Mouse (Mus musculus) heart, embryonic 11.5 days (tissue): ENCODE measurements around the gene Hist1h3f. TPM values are rescaled to one million over a fixed set of nuclear protein-coding genes. Genes with fewer than 3 reads are reported as not detected.

Experiments
- ATAC-seq: fragments of 200-750 bp; cut with Nextera tagmentation; replicated peaks from 2 replicates; pipeline ENCODE4 v1.8.0; 2017; ENCODE audit warnings: moderate library complexity; ENCODE audit not compliant: insufficient number of reproducible peaks, low FRiP score, low TSS enrichment
- H3K27ac ChIP-seq: fragments of 300-500 bp; sonication (generic); 2 replicates; pipeline ENCODE4 v1.5.1; 2014; ENCODE audit warnings: mild to moderate bottlenecking, low read depth, low read length
- H3K27me3 ChIP-seq: fragments of 300-500 bp; sonication (generic); 2 replicates; pipeline ENCODE4 v1.6.1; 2014; ENCODE audit warnings: mild to moderate bottlenecking, low read length, mixed read lengths; ENCODE audit not compliant: control insufficient read depth, insufficient read depth
- H3K36me3 ChIP-seq: fragments of 300-500 bp; sonication (generic); 2 replicates; pipeline ENCODE4 v1.6.1; 2014; ENCODE audit warnings: mild to moderate bottlenecking, low read length, moderate library complexity, mixed read lengths; ENCODE audit not compliant: control insufficient read depth, insufficient read depth
- H3K4me1 ChIP-seq: fragments of 300-500 bp; sonication (generic); 2 replicates; pipeline ENCODE4 v1.6.1; 2014; ENCODE audit warnings: low read length; ENCODE audit not compliant: control insufficient read depth, insufficient read depth
- H3K4me2 ChIP-seq: fragments of 300-500 bp; sonication (generic); 2 replicates; pipeline ENCODE4 v1.6.1; 2014; ENCODE audit warnings: mild to moderate bottlenecking, moderate library complexity
- H3K4me3 ChIP-seq: fragments of 300-500 bp; sonication (generic); 2 replicates; pipeline ENCODE4 v1.5.1; 2014; ENCODE audit warnings: low read depth, low read length
- H3K9ac ChIP-seq: fragments of 300-500 bp; sonication (generic); 2 replicates; pipeline ENCODE4 v1.6.1; 2014; ENCODE audit warnings: mild to moderate bottlenecking, low read depth, low read length, moderate library complexity
- H3K9me3 ChIP-seq: fragments of 300-500 bp; sonication (generic); replicated peaks from 2 replicates; pipeline ENCODE4 v1.6.1; 2016; ENCODE audit warnings: low read length; ENCODE audit not compliant: control insufficient read depth
- WGBS: fragments of 180-500 bp; shearing (Covaris S2); extraction: QIAGEN DNeasy Blood & Tissue Kit; methylation state at CpG from one replicate; pipeline ENCODE4 v1.1.7; 2014; ENCODE audit not compliant: insufficient replicate concordance; 5-methylcytosine and 5-hydroxymethylcytosine counted together
- polyA plus RNA-seq: library from polyadenylated mRNA; unstranded; fragments of >200 nt; fragmentation: Nextera tagmentation; extraction: Ambion mirVana; gene quantifications from 2 replicates; pipeline ENCODE4 v1.2.1, GENCODE M21; 2014

Gene Hist1h3f
- polyA plus RNA-seq, 1 experiment from 2014 or later: 0.19 TPM

DNA sequence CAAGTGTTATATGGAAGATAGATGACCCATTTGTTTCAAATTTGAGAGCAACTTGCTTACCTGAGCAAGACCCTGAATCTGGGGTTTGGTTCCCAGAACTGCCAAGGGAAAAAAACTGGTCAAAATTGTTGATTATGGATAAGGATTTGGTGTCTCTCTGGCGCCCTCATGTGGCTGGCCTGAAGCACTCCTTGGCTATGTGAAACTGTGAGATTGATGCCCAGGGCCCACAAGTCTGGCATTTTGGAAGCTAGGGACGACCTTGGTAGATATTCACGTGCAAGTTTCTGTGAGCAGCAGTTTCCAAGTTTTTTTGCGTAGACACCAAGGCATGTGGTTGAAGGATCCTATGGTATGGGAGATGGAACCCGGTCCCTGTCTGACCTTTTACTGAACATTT is 19.2 kb upstream of the Hist1h3f start:
- H3K4me3 ChIP-seq: no peak overlapping the region

DNA sequence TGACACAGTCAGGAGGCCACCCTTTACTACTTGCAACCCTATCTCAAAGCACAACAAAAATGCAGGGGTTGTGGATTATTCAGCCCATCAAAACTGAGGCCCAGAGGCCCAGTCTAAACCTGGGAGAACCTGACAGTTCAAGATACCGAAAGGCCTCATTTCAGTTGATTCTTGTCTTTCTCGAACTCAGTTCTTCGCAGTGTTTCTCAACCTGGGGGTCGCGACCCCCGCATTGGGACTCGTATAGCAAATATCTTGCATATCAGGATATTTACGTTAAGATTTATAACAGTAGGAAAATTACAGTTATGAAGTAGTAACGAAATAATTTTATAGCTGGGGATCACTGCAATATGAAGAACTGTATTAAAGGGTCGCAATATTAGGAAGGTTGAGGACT is 18.0 kb upstream of the Hist1h3f start:
- under 1% methylated on average over 10 of the region's 10 CpGs for WGBS
- Histone ChIP-seq H3K36me3 (no peaks in the 10 kb centered on the region), H3K9me3 (no peaks in the 10 kb centered on the region), H3K4me2 (peak overlapping the region; percentile 68), H3K9ac (peak overlapping the region; percentile 61), H3K27me3 (no peaks in the 10 kb centered on the region), H3K4me1 (peaks cover 6% of the 10 kb centered on the region), H3K27ac (no peak overlapping the region), H3K4me3 (peak overlapping the region; percentile 56)
- ATAC-seq: no peak

More for the DNA sequence above, 19.2 kb upstream of the Hist1h3f start:
- H3K36me3 ChIP-seq: no peaks in the 10 kb centered on the region
- no peak overlapping the region for H3K27ac ChIP-seq
- H3K27me3 ChIP-seq: no peaks in the 10 kb centered on the region
- peak overlapping the region; percentile 37 for H3K4me2 ChIP-seq
- ATAC-seq: no peak
- peaks cover 6% of the 10 kb centered on the region for H3K4me1 ChIP-seq
- H3K9ac ChIP-seq: no peak overlapping the region
- WGBS: 12% methylated on average over 5 of the region's 5 CpGs
- no peaks in the 10 kb centered on the region for H3K9me3 ChIP-seq

DNA sequence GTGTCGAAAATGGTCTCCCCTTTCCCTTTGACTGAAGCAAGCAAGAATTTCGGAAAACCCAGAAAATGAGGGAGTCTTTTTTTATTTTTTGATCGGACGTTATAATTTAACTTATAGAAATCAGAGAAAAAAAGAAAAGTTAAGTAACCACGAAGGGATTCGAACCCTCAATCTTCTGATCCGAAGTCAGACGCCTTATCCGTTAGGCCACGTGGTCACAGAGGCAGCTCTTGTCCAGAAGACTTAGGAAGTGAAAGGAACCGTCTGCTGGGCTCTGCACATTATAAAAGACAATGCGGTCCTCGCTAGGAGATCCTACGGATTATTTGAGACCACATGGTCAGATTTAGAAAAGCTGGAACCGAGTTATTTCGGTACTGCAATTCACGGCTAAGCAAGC is 17.5 kb upstream of the Hist1h3f start:
- Histone ChIP-seq H3K27ac (no peak overlapping the region), H3K27me3 (no peaks in the 10 kb centered on the region), H3K4me1 (peaks cover 6% of the 10 kb centered on the region), H3K4me3 (peak overlapping the region; percentile 56), H3K4me2 (peak overlapping the region; percentile 68), H3K36me3 (no peaks in the 10 kb centered on the region), H3K9ac (peak overlapping the region; percentile 61), H3K9me3 (no peaks in the 10 kb centered on the region)
- WGBS: under 1% methylated on average over 17 of the region's 17 CpGs
- 0 out of 2 replicates have a peak, but pooled peaks have one; percentile 31 for ATAC-seq

DNA sequence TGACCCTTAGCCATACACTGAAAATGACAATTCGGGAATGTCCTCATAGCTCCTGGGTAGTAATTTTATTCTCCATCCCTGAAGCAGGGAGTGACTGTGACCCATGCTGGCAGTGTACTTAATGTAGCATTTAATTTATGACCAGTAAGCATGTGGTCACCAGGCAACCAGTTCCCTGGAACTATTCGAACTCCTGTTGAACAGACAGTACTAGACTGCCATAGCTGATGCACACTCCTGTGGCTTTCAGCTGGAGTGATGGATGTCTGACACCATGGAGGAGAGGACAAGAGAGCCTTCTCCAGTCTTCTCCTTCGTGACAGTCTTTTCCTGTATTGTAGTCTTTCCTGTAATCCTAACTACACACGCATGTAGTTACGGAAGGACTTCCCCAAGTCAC is 14.8 kb upstream of the Hist1h3f start:
- Histone ChIP-seq H3K36me3 (no peaks in the 10 kb centered on the region), H3K4me1 (peaks cover 12% of the 10 kb centered on the region), H3K9ac (no peak overlapping the region), H3K9me3 (no peaks in the 10 kb centered on the region), H3K4me3 (no peak overlapping the region), H3K4me2 (peak overlapping the region; percentile 33; the same call in 1 of the 2 replicates), H3K27me3 (no peaks in the 10 kb centered on the region), H3K27ac (no peak overlapping the region)
- WGBS: 84% methylated on average over 5 of the region's 5 CpGs
- no peak for ATAC-seq

DNA sequence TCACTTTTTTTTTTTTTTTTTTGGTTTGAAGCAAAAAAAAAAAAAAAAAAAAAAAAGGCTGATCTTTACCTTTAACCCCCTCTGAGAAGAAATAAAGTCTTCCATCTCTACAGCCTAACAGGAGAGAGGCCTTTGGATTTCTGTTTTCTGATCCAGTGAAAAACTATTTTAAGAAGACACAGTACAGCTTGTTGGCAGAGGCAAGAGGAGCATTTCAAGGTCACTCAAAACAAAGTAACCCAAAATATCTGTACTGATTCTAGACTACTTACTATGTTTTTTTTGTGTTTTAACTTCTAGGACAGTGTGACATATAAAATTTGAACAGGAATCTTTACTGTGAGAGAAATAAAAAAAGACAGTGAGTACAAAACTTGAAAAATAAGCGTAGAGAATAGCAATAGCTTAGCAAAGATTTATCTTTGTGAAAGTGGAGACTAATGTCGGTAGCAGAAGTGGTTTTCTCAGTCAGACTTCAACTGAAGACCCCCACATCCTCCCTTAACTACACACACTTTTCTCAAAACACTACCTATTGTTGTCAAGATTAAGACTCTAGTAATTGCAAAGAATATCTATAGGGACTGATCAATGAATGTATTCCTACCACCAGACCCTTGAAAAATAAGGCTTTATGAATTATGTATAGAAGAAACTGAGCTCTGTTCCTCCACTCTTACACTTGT is 14.2 kb upstream of the Hist1h3f start:
- Histone ChIP-seq H3K27me3 (no peaks in the 10 kb centered on the region), H3K9ac (peak overlapping the region; percentile 90), H3K36me3 (no peaks in the 10 kb centered on the region), H3K4me3 (peak overlapping the region; percentile 57), H3K4me1 (peaks cover 14% of the 10 kb centered on the region), H3K9me3 (no peaks in the 10 kb centered on the region), H3K27ac (peak overlapping the region; percentile 98), H3K4me2 (peak overlapping the region; percentile 65)
- ATAC-seq: no peak
- 27% methylated on average over 2 of the region's 2 CpGs for WGBS

DNA sequence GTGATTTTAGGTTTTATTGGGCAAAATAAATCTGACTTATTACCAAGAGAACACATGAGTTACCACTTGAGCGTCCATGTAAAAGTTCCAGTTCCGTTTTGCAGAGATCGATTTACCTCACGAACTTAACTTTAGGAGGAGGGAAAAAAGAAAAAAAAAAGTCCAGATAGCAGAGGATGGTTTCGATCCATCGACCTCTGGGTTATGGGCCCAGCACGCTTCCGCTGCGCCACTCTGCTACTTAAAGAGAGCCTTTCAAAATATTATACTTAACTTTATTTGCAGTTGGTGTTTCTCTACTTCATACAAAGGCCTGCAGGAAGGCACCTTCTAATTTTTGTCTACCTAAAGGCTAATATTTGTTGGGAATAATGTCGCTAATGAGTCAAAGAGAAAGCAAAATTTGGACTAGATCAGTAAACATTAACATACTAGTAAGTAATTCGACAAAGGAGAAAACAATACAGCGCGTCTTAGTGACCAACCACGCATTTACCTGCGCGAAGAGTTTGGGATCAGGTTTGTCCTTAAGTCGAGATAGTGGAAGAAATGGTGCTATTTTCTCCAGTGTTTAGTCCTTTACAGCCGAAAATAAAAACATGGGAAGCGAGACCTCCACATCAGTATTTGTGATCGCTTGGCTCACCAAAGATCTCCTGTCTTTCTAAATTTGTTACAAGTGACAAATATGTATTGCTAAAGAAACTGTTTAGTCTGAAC is 13.5 kb upstream of the Hist1h3f start:
- no peak for ATAC-seq

DNA sequence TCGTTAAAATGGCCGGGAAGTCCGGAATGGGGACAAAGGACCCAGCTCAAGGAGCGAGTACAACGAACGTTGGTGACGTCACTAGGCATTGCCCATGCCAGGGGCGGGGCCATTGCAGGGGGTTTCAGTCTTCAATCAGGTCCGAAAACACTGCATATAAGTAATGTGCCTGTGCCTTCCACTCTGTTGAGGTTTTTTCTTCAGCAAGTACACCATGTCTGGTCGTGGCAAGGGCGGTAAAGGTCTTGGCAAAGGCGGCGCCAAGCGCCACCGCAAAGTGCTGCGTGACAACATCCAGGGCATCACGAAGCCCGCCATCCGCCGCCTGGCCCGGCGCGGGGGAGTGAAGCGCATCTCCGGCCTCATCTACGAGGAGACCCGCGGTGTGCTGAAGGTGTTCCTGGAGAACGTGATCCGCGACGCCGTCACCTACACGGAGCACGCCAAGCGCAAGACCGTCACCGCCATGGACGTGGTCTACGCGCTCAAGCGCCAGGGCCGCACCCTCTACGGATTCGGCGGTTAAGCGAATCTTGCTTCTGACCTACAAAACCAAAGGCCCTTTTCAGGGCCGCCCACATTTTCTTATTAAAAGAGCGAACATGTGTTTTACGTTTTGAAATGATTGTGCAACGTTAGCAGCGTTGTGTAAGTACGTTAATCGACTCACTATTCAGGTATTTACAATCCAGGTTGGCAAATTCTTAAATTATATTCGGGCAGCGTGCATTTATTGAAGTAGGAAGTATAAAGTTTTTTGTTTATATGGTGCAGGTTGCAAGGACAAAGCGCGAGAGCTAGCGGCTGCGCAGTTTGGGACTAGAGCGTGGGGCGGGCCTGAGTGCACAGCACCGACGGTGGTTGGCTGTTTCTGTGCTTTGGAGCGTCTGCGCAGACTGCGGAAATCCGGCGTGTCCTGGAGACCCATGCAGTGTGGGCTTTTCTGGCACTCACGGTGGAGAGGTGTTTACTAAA is 12.7 kb upstream of the Hist1h3f start, which contains the start of gene Hist1h4h:
Gene Hist1h4h (plus strand): TSS at position 150 of the 975 bp plus-strand sequence.
- peak; percentile 81 for ATAC-seq
- WGBS: under 1% methylated on average over 55 of the region's 70 CpGs

More for the DNA sequence above, 13.5 kb upstream of the Hist1h3f start:
- no peaks in the 10 kb centered on the region for H3K9me3 ChIP-seq
- H3K4me3 ChIP-seq: peak overlapping the region; percentile 57
- H3K27me3 ChIP-seq: no peaks in the 10 kb centered on the region
- H3K4me1 ChIP-seq: peaks cover 12% of the 10 kb centered on the region
- H3K9ac ChIP-seq: peak overlapping the region; percentile 90
- H3K36me3 ChIP-seq: no peaks in the 10 kb centered on the region
- WGBS: under 1% methylated on average over 20 of the region's 20 CpGs
- peak overlapping the region; percentile 65 for H3K4me2 ChIP-seq
- peak overlapping the region; percentile 98 for H3K27ac ChIP-seq

More for the DNA sequence above, 12.7 kb upstream of the Hist1h3f start, which contains the start of gene Hist1h4h:
- no peaks in the 10 kb centered on the region for H3K9me3 ChIP-seq
- H3K4me2 ChIP-seq: peak within 1 kb of the TSS; percentile 65
- peak within 1 kb of the TSS; percentile 90 for H3K9ac ChIP-seq
- H3K36me3 ChIP-seq: no peaks in the 10 kb centered on the region
- no peaks in the 10 kb centered on the region for H3K27me3 ChIP-seq
- H3K27ac ChIP-seq: peak within 1 kb of the TSS; percentile 98
- peak within 1 kb of the TSS; percentile 57 for H3K4me3 ChIP-seq
- H3K4me1 ChIP-seq: peaks cover 12% of the 10 kb centered on the region
